Mouse (Mus musculus) midbrain, postnatal 0 days (tissue): ENCODE measurements around the gene Mob3b. TPM values are rescaled to one million over a fixed set of nuclear protein-coding genes. Genes with fewer than 3 reads are reported as not detected.

Experiments used
- ATAC-seq: fragments of 200-750 bp; cut with Nextera tagmentation; 2 replicates; pipeline ENCODE4 v1.8.0; 2017; ENCODE audit warnings: moderate number of reproducible peaks, mild to moderate bottlenecking, moderate TSS enrichment, moderate library complexity; ENCODE audit not compliant: low FRiP score
- DNase-seq: peaks from one replicate; pipeline ENCODE4 v3.0.0-alpha.2; 2015; ENCODE audit warnings: low spot score
- H3K27ac ChIP-seq: fragments of 300-500 bp; sonication (generic); 2 replicates; pipeline ENCODE4 v1.5.1; 2014; ENCODE audit warnings: low read depth, mild to moderate bottlenecking, low read length, mixed read lengths
- H3K27me3 ChIP-seq: fragments of 300-500 bp; sonication (generic); 2 replicates; pipeline ENCODE4 v1.6.1; 2014; ENCODE audit warnings: low read length, control low read depth, mixed read lengths; ENCODE audit not compliant: insufficient read depth
- H3K36me3 ChIP-seq: fragments of 300-500 bp; sonication (generic); 2 replicates; pipeline ENCODE4 v1.6.1; 2014; ENCODE audit warnings: low read length, control low read depth, mixed read lengths; ENCODE audit not compliant: insufficient read depth
- H3K4me1 ChIP-seq: fragments of 300-500 bp; sonication (generic); 2 replicates; pipeline ENCODE4 v1.6.1; 2014; ENCODE audit warnings: mild to moderate bottlenecking, control low read depth, antibody characterized with exemption, low read length, mixed read lengths; ENCODE audit not compliant: insufficient read depth
- H3K4me2 ChIP-seq: fragments of 300-500 bp; sonication (generic); 2 replicates; pipeline ENCODE4 v1.6.1; 2014; ENCODE audit warnings: low read depth, mild to moderate bottlenecking, low read length, mixed read lengths; ENCODE audit not compliant: poor library complexity, severe bottlenecking
- H3K4me3 ChIP-seq: fragments of 300-500 bp; sonication (generic); 2 replicates; pipeline ENCODE4 v1.5.1; 2014; ENCODE audit warnings: low read depth, mild to moderate bottlenecking, low read length, moderate library complexity
- H3K9ac ChIP-seq: fragments of 300-500 bp; sonication (generic); replicated peaks from 2 replicates; pipeline ENCODE4 v1.6.1; 2014; ENCODE audit warnings: mild to moderate bottlenecking, low read length, moderate library complexity, mixed read lengths; ENCODE audit not compliant: poor library complexity, severe bottlenecking
- H3K9me3 ChIP-seq: fragments of 300-500 bp; sonication (generic); 2 replicates; pipeline ENCODE4 v1.6.1; 2016; ENCODE audit warnings: low read length, control low read depth
- CTCF ChIP-seq: IDR thresholded peaks from 2 replicates; pipeline ENCODE4 v1.5.1; 2016; ENCODE audit warnings: antibody characterized with exemption, mild to moderate bottlenecking
- WGBS: fragments of 180-500 bp; shearing (Covaris S2); extraction: QIAGEN DNeasy Blood & Tissue Kit; methylation state at CpG from one replicate; pipeline ENCODE4 v1.1.7; 2014; 5-methylcytosine and 5-hydroxymethylcytosine counted together
- polyA plus RNA-seq: library from polyadenylated mRNA; unstranded; fragments of >200 nt; fragmentation: Nextera tagmentation; extraction: Ambion mirVana; gene quantifications from 2 replicates; pipeline ENCODE4 v1.2.1, GENCODE M21; 2015
- total RNA-seq: library from RNA; depleted of rRNA; stranded (reverse); fragments of >200 nt; gene quantifications from 2 replicates; pipeline ENCODE4 v1.2.3, GENCODE M21; 2014

The Mob3b gene
- total and polyA plus RNA-seq, 2 experiments from 2014 or later: 0.77 to 1.6 TPM

GRCm38 (mm10) chr4:35117144-35117543 is 40.1 kb downstream of the Mob3b start:
- H3K27me3 ChIP-seq: no peaks in the 10 kb centered on the region
- ATAC-seq (no peak), DNase-seq (no peak)
- H3K4me3 ChIP-seq: no peak overlapping the region
- no peak overlapping the region for H3K9ac ChIP-seq
- no peaks in the 10 kb centered on the region for H3K36me3 ChIP-seq
- no peak overlapping the region for H3K4me2 ChIP-seq
- 96% methylated on average over 3 of the region's 3 CpGs for WGBS
- H3K4me1 ChIP-seq: no peaks in the 10 kb centered on the region; the same call in 1 of the 2 replicates
- H3K9me3 ChIP-seq: no peaks in the 10 kb centered on the region
- H3K27ac ChIP-seq: no peak overlapping the region
- no peak for TF ChIP-seq CTCF

DNA sequence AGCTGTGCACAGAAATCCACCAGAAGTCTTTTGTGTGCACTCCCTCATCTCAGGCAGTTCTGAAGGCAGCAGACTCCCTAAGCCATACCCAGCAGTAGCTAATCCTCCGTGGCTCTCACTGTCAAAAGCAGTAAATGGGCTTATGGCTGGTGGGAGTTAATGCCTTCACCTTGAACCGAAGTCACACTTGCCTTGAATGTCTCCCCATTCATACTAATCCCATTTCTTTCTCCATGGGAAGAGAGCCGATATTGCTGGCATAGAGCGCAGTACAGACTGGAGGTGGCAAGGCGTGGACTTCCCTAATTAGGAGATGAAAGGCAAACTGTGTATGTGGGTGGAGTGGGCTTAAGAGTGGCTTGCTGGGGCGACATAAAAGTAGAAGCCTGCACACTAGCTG is 41.4 kb downstream of the Mob3b start:
- H3K4me3 ChIP-seq: no peak overlapping the region
- no peak overlapping the region for H3K9ac ChIP-seq
- no peak overlapping the region for H3K4me2 ChIP-seq
- H3K27ac ChIP-seq: no peak overlapping the region
- no peak for DNase-seq
- H3K4me1 ChIP-seq: no peaks in the 10 kb centered on the region; the same call in 1 of the 2 replicates
- 23% methylated on average over 6 of the region's 6 CpGs for WGBS
- no peaks in the 10 kb centered on the region for H3K27me3 ChIP-seq
- no peaks in the 10 kb centered on the region for H3K9me3 ChIP-seq
- ATAC-seq: peak; percentile 49; the same call in 1 of the 2 replicates
- TF ChIP-seq CTCF: no peak
- H3K36me3 ChIP-seq: no peaks in the 10 kb centered on the region

DNA sequence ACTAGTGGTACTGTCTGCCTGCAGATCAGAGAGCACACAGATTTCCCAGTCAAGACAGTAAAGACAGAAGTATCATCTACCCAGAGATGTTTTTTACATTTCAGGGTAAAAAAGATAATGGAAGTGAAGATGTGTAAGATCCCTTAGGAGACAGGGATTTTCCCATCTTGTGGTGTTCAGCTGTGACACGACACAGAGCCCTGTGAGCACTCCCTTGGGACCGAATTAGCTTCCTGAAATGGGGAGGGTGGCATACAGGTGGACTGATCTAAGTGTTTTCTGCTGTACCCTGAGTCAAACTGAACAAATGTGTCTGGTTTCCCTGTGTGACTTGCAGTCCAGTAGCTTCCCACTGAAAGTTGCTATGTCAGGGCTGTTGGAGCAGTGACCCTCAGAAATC is 42.3 kb downstream of the Mob3b start:
- H3K4me1 ChIP-seq: no peaks in the 10 kb centered on the region
- WGBS: 72% methylated on average over 2 of the region's 2 CpGs
- no peak overlapping the region for H3K9ac ChIP-seq
- DNase-seq: no peak
- no peak for ATAC-seq
- H3K9me3 ChIP-seq: no peaks in the 10 kb centered on the region
- no peaks in the 10 kb centered on the region for H3K36me3 ChIP-seq
- no peak overlapping the region for H3K27ac ChIP-seq
- no peak overlapping the region for H3K4me2 ChIP-seq
- H3K4me3 ChIP-seq: no peak overlapping the region
- H3K27me3 ChIP-seq: no peaks in the 10 kb centered on the region
- TF ChIP-seq CTCF: no peak

DNA sequence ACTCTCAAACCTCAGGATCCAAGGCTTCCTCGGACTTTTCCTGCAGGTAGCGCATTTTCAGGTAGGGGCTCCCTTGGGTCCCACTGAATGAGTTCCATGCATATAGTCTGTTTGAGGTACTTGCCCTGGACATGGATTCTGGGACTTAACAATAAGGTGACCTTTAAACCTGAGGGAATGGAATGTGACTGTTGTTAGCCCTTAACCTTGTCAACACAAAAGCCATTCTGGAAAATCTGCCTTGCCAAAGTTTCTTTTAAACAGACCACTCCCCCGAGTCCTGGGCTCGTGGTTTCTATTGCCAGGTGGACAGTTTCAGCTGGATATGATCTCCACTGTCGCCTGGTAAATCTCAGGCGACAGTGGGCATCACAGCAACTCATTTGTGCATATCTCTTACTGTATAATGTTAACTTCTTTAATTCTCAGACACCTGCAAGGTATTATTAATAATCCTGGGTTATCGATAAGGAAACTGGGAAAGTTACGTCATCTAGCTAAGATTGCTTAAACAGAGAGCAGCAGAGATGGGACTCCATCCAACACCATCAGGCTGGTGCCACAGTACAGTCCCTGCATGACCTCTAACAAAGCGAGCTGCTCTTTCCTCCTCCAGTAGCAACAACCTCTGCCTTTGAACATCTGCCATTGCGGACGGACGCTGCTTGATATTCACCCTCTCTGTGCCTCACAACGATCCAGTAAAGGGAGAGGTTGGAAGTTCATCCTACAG is 43.6 kb downstream of the Mob3b start:
- 83% methylated on average over 13 of the region's 13 CpGs for WGBS
- Histone ChIP-seq H3K27me3 (no peaks in the 10 kb centered on the region), H3K4me3 (no peak overlapping the region), H3K4me1 (no peaks in the 10 kb centered on the region), H3K9me3 (no peaks in the 10 kb centered on the region), H3K27ac (no peak overlapping the region), H3K9ac (no peak overlapping the region), H3K36me3 (no peaks in the 10 kb centered on the region), H3K4me2 (no peak overlapping the region)
- DNase-seq: no peak
- TF ChIP-seq CTCF: no peak
- ATAC-seq: no peak

DNA sequence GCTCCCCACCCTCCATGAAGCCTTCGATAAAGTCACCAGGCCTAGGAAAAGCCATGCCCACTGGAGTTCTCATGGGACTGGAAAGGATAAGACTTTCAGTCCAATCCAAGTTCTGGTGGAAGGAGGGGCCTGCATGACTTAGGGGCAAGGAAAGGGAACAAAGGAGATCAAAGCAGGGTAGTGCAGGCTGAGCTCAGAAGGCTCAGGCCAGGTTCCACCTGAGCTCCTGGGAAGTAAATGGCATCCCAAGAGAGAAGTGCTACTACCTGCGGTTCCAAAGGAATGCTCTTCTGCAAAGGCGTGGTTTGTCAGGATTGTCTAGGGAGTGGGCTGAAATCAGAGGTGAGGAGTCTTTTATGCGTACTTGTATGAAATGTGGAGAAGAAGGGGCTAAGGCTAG is 44.8 kb downstream of the Mob3b start:
- Histone ChIP-seq H3K27ac (no peak overlapping the region), H3K9ac (no peak overlapping the region), H3K9me3 (no peaks in the 10 kb centered on the region), H3K4me3 (no peak overlapping the region), H3K36me3 (no peaks in the 10 kb centered on the region), H3K4me2 (no peak overlapping the region), H3K4me1 (no peaks in the 10 kb centered on the region), H3K27me3 (no peaks in the 10 kb centered on the region)
- TF ChIP-seq CTCF: no peak
- 95% methylated on average over 4 of the region's 4 CpGs for WGBS
- ATAC-seq: no peak
- no peak for DNase-seq

DNA sequence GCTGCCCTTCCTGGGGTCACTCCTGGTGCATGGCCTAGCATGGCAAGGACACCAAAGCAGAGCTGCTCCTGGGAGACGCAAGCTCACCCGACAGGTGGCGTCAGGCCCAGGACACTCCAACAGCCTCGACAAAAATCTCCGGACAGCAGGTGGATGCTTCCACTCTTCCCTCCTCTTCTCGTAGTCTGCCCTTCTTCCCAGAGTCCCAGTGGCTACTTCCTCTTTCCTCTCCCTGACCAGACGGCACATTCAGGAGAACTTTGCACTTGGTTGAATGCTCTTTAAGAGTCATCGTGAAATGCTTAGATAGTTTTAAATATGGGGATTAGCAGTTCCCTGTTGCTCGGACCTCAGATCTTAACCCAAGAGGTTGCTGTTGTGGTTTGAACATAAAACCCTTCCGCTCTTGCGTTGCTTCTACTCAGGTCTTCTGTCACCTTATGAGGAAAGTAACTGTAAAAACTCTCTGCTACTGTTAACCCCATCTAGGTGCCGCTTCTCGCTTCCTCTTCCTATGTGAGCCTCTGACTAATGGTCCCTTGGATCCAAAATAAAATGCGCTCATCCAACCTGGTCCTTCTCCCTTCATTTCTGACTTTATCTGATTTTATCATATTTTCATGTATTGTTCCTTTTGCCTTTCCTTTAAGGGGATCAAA is 52.0 kb downstream of the Mob3b start:
- DNase-seq: no peak
- WGBS: 69% methylated on average over 14 of the region's 14 CpGs
- Histone ChIP-seq H3K4me2 (no peak overlapping the region), H3K36me3 (no peaks in the 10 kb centered on the region), H3K9ac (no peak overlapping the region), H3K27ac (no peak overlapping the region), H3K4me3 (no peak overlapping the region), H3K27me3 (no peaks in the 10 kb centered on the region), H3K4me1 (no peaks in the 10 kb centered on the region), H3K9me3 (no peaks in the 10 kb centered on the region)
- ATAC-seq: no peak
- no peak for TF ChIP-seq CTCF
